Mouse (Mus musculus): Measurements from ENCODE around the gene Hnrnpa2b1.

Hnrnpa2b1 gene

GRCm38 (mm10) chr6:51417306-51417936 is 52.3 kb downstream of the Hnrnpa2b1 start:
- DNase-seq (ENCODE audit: low spot score in 2 of 2): no peak

GRCm38 (mm10) chr6:51416433-51416832 is 53.3 kb downstream of the Hnrnpa2b1 start:
- DNase-seq (ENCODE audit: low spot score in 2 of 2): no peak

Data from heart, adult 9 months (tissue).